Mouse (Mus musculus) liver, adult 2 months (tissue): ENCODE data around the gene Olfr1442. TPM values are rescaled to one million over a fixed set of nuclear protein-coding genes. Genes with fewer than 3 reads are reported as not detected.

ENCODE experiments used
- DNase-seq: peaks from one replicate; pipeline ENCODE4 v3.0.0-alpha.2; 2011; ENCODE audit warnings: low read depth, low spot score; ENCODE audit errors: extremely low read depth
- H3K27ac ChIP-seq: fragments of 200-500 bp; replicated peaks from 2 replicates; pipeline ENCODE4 v1.5.1; 2012; ENCODE audit warnings: low read depth, mild to moderate bottlenecking, control low read depth, inconsistent platforms, low read length; ENCODE audit not compliant: insufficient read depth
- H3K27me3 ChIP-seq: fragments of 200-500 bp; 2 replicates; pipeline ENCODE4 v1.6.1; 2012; ENCODE audit warnings: mild to moderate bottlenecking, moderate library complexity, low read length, inconsistent platforms; ENCODE audit not compliant: control insufficient read depth, insufficient read depth
- H3K36me3 ChIP-seq: fragments of 200-500 bp; 2 replicates; pipeline ENCODE4 v1.6.1; 2012; ENCODE audit warnings: low read length, inconsistent platforms; ENCODE audit not compliant: control insufficient read depth, insufficient read depth
- H3K4me1 ChIP-seq: fragments of 200-500 bp; 2 replicates; pipeline ENCODE4 v1.6.1; 2011; ENCODE audit warnings: low read length; ENCODE audit not compliant: control insufficient read depth, insufficient read depth
- H3K4me3 ChIP-seq: fragments of 200-500 bp; 2 replicates; pipeline ENCODE4 v1.5.1; 2011; ENCODE audit warnings: low read depth, mild to moderate bottlenecking, control low read depth, low read length, moderate library complexity; ENCODE audit not compliant: insufficient read depth
- H3K79me2 ChIP-seq: fragments of 200-500 bp; 2 replicates; pipeline ENCODE4 v1.6.1; 2012; ENCODE audit warnings: inconsistent platforms, mild to moderate bottlenecking, low read length, moderate library complexity; ENCODE audit not compliant: control insufficient read depth, insufficient read depth
- H3K9ac ChIP-seq: fragments of 200-500 bp; 2 replicates; pipeline ENCODE4 v1.6.1; 2012; ENCODE audit warnings: low read depth, mild to moderate bottlenecking, control low read depth, inconsistent platforms, low read length
- CTCF ChIP-seq: fragments of 200-500 bp; IDR thresholded peaks from 2 replicates; pipeline ENCODE4 v1.5.1; 2011; ENCODE audit warnings: low read depth, low read length, control low read depth
- POLR2A ChIP-seq: fragments of 200-500 bp; IDR thresholded peaks from 2 replicates; pipeline ENCODE4 v1.6.1; 2011; ENCODE audit warnings: low read length, control low read depth; ENCODE audit not compliant: insufficient read depth; ENCODE audit errors: extremely low read depth
- WGBS: fragments of 180-500 bp; shearing (Covaris S2); methylation state at CpG from one replicate; pipeline ENCODE4 v1.1.7; 2018; 5-methylcytosine and 5-hydroxymethylcytosine counted together
- polyA plus RNA-seq: library from polyadenylated mRNA; depleted of rRNA; stranded (reverse); fragments of >200 nt; gene quantifications from 2 replicates; pipeline ENCODE4 v1.2.3, GENCODE M21; 2012; rRNA removed
- total RNA-seq: library from RNA; depleted of rRNA; stranded (reverse); fragments of >200 nt; gene quantifications from 2 replicates; pipeline ENCODE4 v1.2.3, GENCODE M21; 2014; rRNA removed

Gene Olfr1442
- total RNA-seq (0.28 and 0.40 TPM in 2 replicates), polyA plus RNA-seq (0.14 TPM in 1 of 2 replicates, not detected in the other)

DNA sequence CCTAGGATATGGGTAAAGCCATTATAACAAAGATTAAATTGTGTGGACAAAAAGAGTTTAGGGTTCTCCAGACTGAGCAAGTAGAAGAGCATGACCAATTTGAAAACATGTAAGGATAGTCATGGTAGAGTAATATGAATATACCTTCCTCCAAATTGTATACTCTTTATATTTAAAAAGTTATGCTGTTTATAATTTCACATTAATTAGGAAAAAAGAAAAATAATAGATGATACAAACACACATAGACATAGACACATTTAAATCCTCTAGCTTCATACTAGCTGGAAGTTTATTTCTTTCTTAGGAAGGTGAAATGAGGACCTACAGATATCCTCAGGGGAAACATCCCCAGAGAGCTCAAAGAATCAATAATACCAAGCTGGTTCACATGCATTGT, at the start of gene Olfr1442:
Gene Olfr1442 (plus strand): TSS at position 301 of the 400 bp plus-strand sequence.
- Histone ChIP-seq H3K9ac (no peak within 1 kb of the TSS), H3K27me3 (no peaks in the 10 kb centered on the region), H3K4me3 (no peak within 1 kb of the TSS), H3K36me3 (no peaks in the 10 kb centered on the region), H3K79me2 (no peaks in the 10 kb centered on the region), H3K27ac (peak within 1 kb of the TSS; percentile 84), H3K4me1 (peaks cover 11% of the 10 kb centered on the region; the same call in 1 of the 2 replicates)
- no peak for TF ChIP-seq POLR2A
- TF ChIP-seq CTCF: no peak
- DNase-seq: no peak

GRCm38 (mm10) chr19:12633176-12633575, 37.1 kb upstream of the Olfr1442 start, which contains the start of gene Glyat:
Gene Glyat (plus strand): TSS chr19:12633308.
- Histone ChIP-seq H3K27me3 (no peaks in the 10 kb centered on the region), H3K79me2 (peaks cover 10% of the 10 kb centered on the region; the same call in 1 of the 2 replicates), H3K27ac (peak within 1 kb of the TSS; percentile 99), H3K9ac (peak within 1 kb of the TSS; percentile 99), H3K36me3 (peaks cover 4% of the 10 kb centered on the region; the same call in 1 of the 2 replicates), H3K4me1 (peaks cover 4% of the 10 kb centered on the region; the same call in 1 of the 2 replicates), H3K4me3 (peak within 1 kb of the TSS; percentile 94)
- 17% methylated on average over 4 of the region's 4 CpGs for WGBS
- TF ChIP-seq POLR2A: no peak
- no peak for TF ChIP-seq CTCF
- peak; percentile 94 for DNase-seq

GRCm38 (mm10) chr19:12634259-12634658, 36.0 kb upstream of the Olfr1442 start:
- Histone ChIP-seq H3K9ac (no peak overlapping the region), H3K27me3 (no peaks in the 10 kb centered on the region), H3K27ac (no peak overlapping the region), H3K79me2 (peaks cover 12% of the 10 kb centered on the region; the same call in 1 of the 2 replicates), H3K4me1 (peaks cover 8% of the 10 kb centered on the region; the same call in 1 of the 2 replicates), H3K4me3 (peak overlapping the region; percentile 94), H3K36me3 (peaks cover 11% of the 10 kb centered on the region)
- WGBS: 17% methylated on average over 3 of the region's 3 CpGs
- peak; percentile 72 for DNase-seq
- TF ChIP-seq POLR2A: no peak
- TF ChIP-seq CTCF: no peak

DNA sequence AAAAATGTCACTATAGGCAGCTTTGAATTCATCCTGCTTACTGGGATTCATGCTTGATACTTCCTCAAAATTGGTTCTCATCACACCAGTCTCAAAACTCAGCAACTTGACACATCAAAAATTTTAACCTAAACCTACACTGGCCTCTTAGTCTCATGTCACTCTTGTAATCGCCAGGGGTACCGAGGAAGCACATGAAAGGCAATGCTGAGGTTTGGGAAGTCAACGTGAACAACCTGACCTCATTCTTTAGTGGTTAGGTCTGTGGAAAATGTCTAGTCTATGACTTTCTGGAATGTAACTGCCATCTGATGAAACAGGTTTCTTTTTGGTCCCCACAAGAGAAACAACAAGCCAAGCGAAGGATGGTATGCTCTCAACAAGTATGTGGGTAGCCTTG, 35.3 kb upstream of the Olfr1442 start:
- 25% methylated on average over 4 of the region's 4 CpGs for WGBS
- H3K36me3 ChIP-seq: peaks cover 18% of the 10 kb centered on the region
- H3K27me3 ChIP-seq: 0 out of 2 replicates have a peak, but pooled peaks cover 1% of the 10 kb centered on the region
- H3K79me2 ChIP-seq: peaks cover 17% of the 10 kb centered on the region
- peak overlapping the region; percentile 92 for H3K9ac ChIP-seq
- DNase-seq: peak; percentile 55
- peaks cover 10% of the 10 kb centered on the region; the same call in 1 of the 2 replicates for H3K4me1 ChIP-seq
- H3K4me3 ChIP-seq: peak overlapping the region; percentile 94
- TF ChIP-seq POLR2A: no peak
- TF ChIP-seq CTCF: no peak
- H3K27ac ChIP-seq: peak overlapping the region; percentile 98

DNA sequence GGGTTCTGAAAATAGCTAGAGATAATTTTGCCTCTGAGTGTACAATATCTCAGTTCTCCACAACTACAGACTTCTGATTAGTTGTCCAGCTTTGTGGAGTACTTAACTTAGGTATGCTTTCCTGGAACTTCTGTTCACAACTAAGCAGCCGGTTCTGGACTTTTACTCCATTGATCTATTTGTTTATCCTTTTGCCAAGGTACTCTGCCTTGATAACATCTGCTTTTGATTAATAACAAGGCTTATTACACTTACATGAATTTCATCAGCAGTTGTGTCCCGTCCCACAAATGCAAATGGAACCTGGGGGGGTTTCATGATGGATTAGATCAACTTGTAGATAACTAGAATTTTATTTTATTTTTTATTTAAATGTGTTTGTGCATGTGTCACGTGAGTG, 33.4 kb upstream of the Olfr1442 start:
- Histone ChIP-seq H3K4me1 (peaks cover 10% of the 10 kb centered on the region; the same call in 1 of the 2 replicates), H3K9ac (peak overlapping the region; percentile 78), H3K27ac (peak overlapping the region; percentile 98), H3K79me2 (peaks cover 22% of the 10 kb centered on the region), H3K27me3 (0 out of 2 replicates have a peak, but pooled peaks cover 3% of the 10 kb centered on the region), H3K36me3 (peaks cover 31% of the 10 kb centered on the region), H3K4me3 (peak overlapping the region; percentile 53)
- TF ChIP-seq CTCF (no peak), POLR2A (no peak)
- peak; percentile 97 for DNase-seq
- WGBS: 13% methylated on average over 3 of the region's 3 CpGs

DNA sequence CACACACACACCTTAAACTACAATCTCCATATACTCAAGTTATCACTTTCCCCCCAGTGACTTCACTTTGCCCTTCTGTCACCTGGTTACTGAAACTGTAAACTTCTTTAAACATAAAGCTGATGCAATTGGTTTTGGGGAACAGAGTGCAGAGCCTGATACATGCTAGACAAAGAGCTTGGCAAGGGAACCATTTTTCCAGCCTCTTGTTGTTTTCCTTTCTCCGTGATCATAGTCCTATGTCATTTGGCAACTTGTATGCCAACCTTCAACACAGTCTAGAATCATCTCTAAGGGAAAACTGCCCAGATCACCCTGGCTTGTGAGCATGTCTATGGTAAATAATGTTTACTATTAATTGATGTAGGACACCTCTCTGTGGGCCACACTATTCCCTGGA, 32.2 kb upstream of the Olfr1442 start:
- H3K36me3 ChIP-seq: peaks cover 39% of the 10 kb centered on the region
- H3K27ac ChIP-seq: peak overlapping the region; percentile 97
- peaks cover 22% of the 10 kb centered on the region for H3K79me2 ChIP-seq
- H3K4me3 ChIP-seq: peak overlapping the region; percentile 27; the same call in 1 of the 2 replicates
- 17% methylated on average over 1 of the region's 1 CpGs for WGBS
- H3K9ac ChIP-seq: peak overlapping the region; percentile 70
- peak; percentile 99 for DNase-seq
- TF ChIP-seq POLR2A: no peak
- TF ChIP-seq CTCF: no peak
- 0 out of 2 replicates have a peak, but pooled peaks cover 3% of the 10 kb centered on the region for H3K27me3 ChIP-seq
- peaks cover 8% of the 10 kb centered on the region; the same call in 1 of the 2 replicates for H3K4me1 ChIP-seq
